11 mouse cellular contexts compared by ENCODE assay signal in the genomic region with DNA sequence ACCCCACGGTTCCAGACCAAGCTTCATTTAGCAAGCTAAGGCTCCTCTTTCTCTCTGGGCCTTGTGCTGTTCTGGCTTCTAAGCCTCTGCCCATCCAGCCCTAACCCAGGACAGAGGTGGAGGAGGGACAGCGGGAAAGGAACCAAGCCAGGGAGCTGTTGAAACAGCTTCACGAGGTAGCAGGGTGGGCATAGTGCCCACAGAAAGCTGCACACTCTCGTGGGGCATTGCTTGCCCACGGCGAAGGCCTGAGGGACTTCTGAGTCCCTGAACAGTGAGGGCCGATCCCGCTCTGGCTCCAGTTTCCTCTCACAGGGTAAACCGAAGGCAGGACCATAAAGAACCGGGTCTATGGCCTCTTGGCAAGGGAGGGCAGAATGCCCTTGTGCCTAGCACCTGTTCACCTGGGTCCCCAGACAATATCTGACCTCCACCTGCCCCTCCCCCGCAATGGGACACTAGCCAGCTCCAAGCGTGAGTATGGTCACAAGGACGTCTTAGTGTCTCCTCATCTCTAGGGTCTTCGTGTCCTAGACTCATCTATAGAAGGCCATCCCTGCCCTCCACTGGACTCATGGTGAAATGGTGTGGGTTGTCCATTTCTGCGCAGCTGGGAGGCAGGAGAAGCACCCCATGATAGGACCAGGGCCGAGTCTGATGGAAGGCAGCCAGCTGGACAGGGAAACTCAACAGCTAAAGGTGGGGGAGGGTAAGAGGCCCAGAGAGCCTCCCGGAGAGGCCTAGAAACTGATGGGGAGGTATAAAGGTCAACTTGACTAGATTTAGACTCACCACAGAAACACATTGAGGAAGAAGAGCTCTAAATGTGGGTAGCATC.
DNase-seq lines count a peak whose midpoint lies in the region; ATAC-seq and TF ChIP-seq lines count a peak whose summit lies in the region.
"Had no signal": no experiment of that assay in that cellular context is flagged by ENCODE, and none has a peak within 500 bp of the region (broad histone marks: within the 10 kb centered on the region; RNA-seq: fewer than 3 reads in every experiment).

No protein-coding gene starts in this region.

- no peak overlapping the region for H3K4me3 ChIP-seq in lung, embryonic 14.5 days (ENCODE audit: low read depth, low read length)
- no peak overlapping the region for H3K4me3 ChIP-seq in heart, postnatal 0 days (ENCODE audit: low read depth, low read length)
- H3K4me3 ChIP-seq in forebrain, embryonic 12.5 days (replicated peaks): no peak overlapping the region
- H3K4me3 ChIP-seq: myocyte had no signal

- no peak overlapping the region for H3K4me2 ChIP-seq in lung, embryonic 14.5 days
- no peak overlapping the region for H3K4me2 ChIP-seq in heart, postnatal 0 days (ENCODE audit: low read depth, low read length)
- no peak overlapping the region for H3K4me2 ChIP-seq in forebrain, embryonic 12.5 days

- H3K9me3 ChIP-seq in lung, embryonic 14.5 days (ENCODE audit: low read depth, low read length): no peaks in the 10 kb centered on the region
- H3K9me3 ChIP-seq in heart, postnatal 0 days (replicated peaks; ENCODE audit: control insufficient read depth, low read length): no peaks in the 10 kb centered on the region
- no peaks in the 10 kb centered on the region for H3K9me3 ChIP-seq in forebrain, embryonic 12.5 days

- no peaks in the 10 kb centered on the region for H3K27me3 ChIP-seq in lung, embryonic 14.5 days (ENCODE audit: insufficient read depth, low read length)
- no peaks in the 10 kb centered on the region for H3K27me3 ChIP-seq in heart, postnatal 0 days (ENCODE audit: control insufficient read depth, insufficient read depth, low read length)
- H3K27me3 ChIP-seq in forebrain, embryonic 12.5 days: peaks cover 8% of the 10 kb centered on the region

- WGBS in lung, embryonic 14.5 days: 74% methylated on average over 17 of the region's 17 CpGs
- WGBS in heart, postnatal 0 days: 51% methylated on average over 17 of the region's 17 CpGs
- 88% methylated on average over 17 of the region's 17 CpGs for WGBS in forebrain, embryonic 12.5 days

- peak; percentile 78 for ATAC-seq in lung, embryonic 14.5 days (ENCODE audit: insufficient read depth)
- peak; percentile 76 for ATAC-seq in heart, postnatal 0 days (ENCODE audit: insufficient read depth, low read depth)
- ATAC-seq in megakaryocyte, adult 5-6 weeks (ENCODE audit: poor library complexity, severe bottlenecking): no peak
- ATAC-seq in forebrain, embryonic 12.5 days (ENCODE audit: low FRiP score): no peak

- no peak overlapping the region; the same call in 1 of the 2 replicates for H3K9ac ChIP-seq in lung, embryonic 14.5 days
- no peak overlapping the region for H3K9ac ChIP-seq in heart, postnatal 0 days (replicated peaks; ENCODE audit: low read depth, low read length)
- H3K9ac ChIP-seq in forebrain, embryonic 12.5 days: no peak overlapping the region
- H3K9ac ChIP-seq: liver, embryonic 14.5 days had no signal

- peak; percentile 57 for DNase-seq in adrenal gland, adult 2 months
- no peak for DNase-seq in adrenal gland, adult 18-20 months (ENCODE audit: low spot score in 2 of 2)
- DNase-seq in lung, embryonic 14.5 days: peak; percentile 77
- DNase-seq in lung, postnatal 25 days (ENCODE audit: low spot score): no peak
- DNase-seq in heart, postnatal 0 days (ENCODE audit: low spot score): peak; percentile 84
- DNase-seq in lung, postnatal 14 days: peak; percentile 52
- DNase-seq: embryo, embryonic 11 days had no signal

- no peak overlapping the region for H3K27ac ChIP-seq in lung, embryonic 14.5 days (ENCODE audit: low read depth)
- H3K27ac ChIP-seq in heart, postnatal 0 days (ENCODE audit: low read depth): peak overlapping the region; percentile 36
- H3K27ac ChIP-seq in forebrain, embryonic 12.5 days: no peak overlapping the region
- H3K27ac ChIP-seq: liver, embryonic 14.5 days had no signal

- peak; percentile 49 for TF ChIP-seq CTCF in lung, embryonic 14.5 days (IDR thresholded peaks at IDR 0.05; ENCODE audit: low read depth)
- peak; percentile 58 for TF ChIP-seq CTCF in heart, postnatal 0 days (IDR thresholded peaks at IDR 0.05; ENCODE audit: low read depth)

- no peak for TF ChIP-seq EP300 in heart, postnatal 0 days (IDR thresholded peaks at IDR 0.05; ENCODE audit: low read depth)

- H3K4me1 ChIP-seq in lung, embryonic 14.5 days (ENCODE audit: insufficient read depth): peaks cover 6% of the 10 kb centered on the region; the same call in 1 of the 2 replicates
- H3K4me1 ChIP-seq in heart, postnatal 0 days (ENCODE audit: control insufficient read depth, insufficient read depth): peaks cover 29% of the 10 kb centered on the region
- H3K4me1 ChIP-seq in forebrain, embryonic 12.5 days: peaks cover 23% of the 10 kb centered on the region

- no peaks in the 10 kb centered on the region for H3K36me3 ChIP-seq in lung, embryonic 14.5 days (ENCODE audit: insufficient read depth)
- no peaks in the 10 kb centered on the region for H3K36me3 ChIP-seq in heart, postnatal 0 days (replicated peaks; ENCODE audit: control insufficient read depth, insufficient read depth, low read length)
- H3K36me3 ChIP-seq in forebrain, embryonic 12.5 days (replicated peaks): no peaks in the 10 kb centered on the region

Comparison
In these comparisons a context has a peak if more than half of its experiments do, and no peak if none do; other contexts are left out.
1. DNase-seq: peak in adrenal gland, adult 2 months (single experiment), lung, embryonic 14.5 days (single experiment), heart, postnatal 0 days (single experiment) and lung, postnatal 14 days (single experiment); none in adrenal gland, adult 18-20 months (0 of 2) and lung, postnatal 25 days (single experiment).
2. ATAC-seq: peak in lung, embryonic 14.5 days (single experiment) and heart, postnatal 0 days (single experiment); none in megakaryocyte, adult 5-6 weeks (single experiment) and forebrain, embryonic 12.5 days (single experiment).